Mouse (Mus musculus) spleen, adult 2 months (tissue): ENCODE measurements around the gene Actl6b. TPM values are rescaled to one million over a fixed set of nuclear protein-coding genes. Genes with fewer than 3 reads are reported as not detected.
A peak's percentile ranks its signal among the peaks of the same experiment; 100 is the strongest.

Experiments
- DNase-seq, 2 experiments: peaks; one replicate each; pipeline versions ENCODE4 v3.0.0 to v3.0.0-alpha.2; 2012 to 2021; ENCODE audit warnings: low spot score in 2 of 2, low read depth in 1 of 2
- H3K27ac ChIP-seq: fragments of 200-500 bp; 2 replicates; pipeline ENCODE4 v1.5.1; 2012; ENCODE audit warnings: low read length, inconsistent platforms; ENCODE audit not compliant: insufficient read depth
- H3K27me3 ChIP-seq: fragments of 200-500 bp; 2 replicates; pipeline ENCODE4 v1.6.1; 2012; ENCODE audit warnings: mild to moderate bottlenecking, moderate library complexity, low read length, inconsistent platforms; ENCODE audit not compliant: control insufficient read depth, insufficient read depth
- H3K36me3 ChIP-seq: fragments of 200-500 bp; 2 replicates; pipeline ENCODE4 v1.6.1; 2012; ENCODE audit warnings: mild to moderate bottlenecking, low read length, inconsistent platforms; ENCODE audit not compliant: control insufficient read depth, insufficient read depth
- H3K4me1 ChIP-seq: fragments of 200-500 bp; 2 replicates; pipeline ENCODE4 v1.6.1; 2011; ENCODE audit warnings: inconsistent platforms; ENCODE audit not compliant: control insufficient read depth, insufficient read depth, insufficient read length
- H3K4me3 ChIP-seq: fragments of 200-500 bp; 2 replicates; pipeline ENCODE4 v1.5.1; 2011; ENCODE audit warnings: mild to moderate bottlenecking, inconsistent platforms; ENCODE audit not compliant: insufficient read depth, insufficient read length; ENCODE audit errors: extremely low read depth
- CTCF ChIP-seq: fragments of 200-500 bp; IDR thresholded peaks from 2 replicates; pipeline ENCODE4 v1.5.1; 2011; ENCODE audit warnings: mild to moderate bottlenecking, inconsistent platforms; ENCODE audit not compliant: insufficient read depth, insufficient read length, insufficient replicate concordance; ENCODE audit errors: extremely low read depth
- POLR2A ChIP-seq: fragments of 200-500 bp; IDR thresholded peaks from 2 replicates; pipeline ENCODE4 v1.6.1; 2011; ENCODE audit warnings: low read depth, low read length, inconsistent platforms
- WGBS: fragments of 180-500 bp; shearing (Covaris S2); methylation state at CpG from one replicate; pipeline ENCODE4 v1.1.7; 2018; 5-methylcytosine and 5-hydroxymethylcytosine counted together
- polyA plus RNA-seq: library from polyadenylated mRNA; depleted of rRNA; stranded (reverse); fragments of >200 nt; gene quantifications from 2 replicates; pipeline ENCODE4 v1.2.3, GENCODE M21; 2012

Actl6b gene
- polyA plus RNA-seq, 1 experiment: not detected

DNA sequence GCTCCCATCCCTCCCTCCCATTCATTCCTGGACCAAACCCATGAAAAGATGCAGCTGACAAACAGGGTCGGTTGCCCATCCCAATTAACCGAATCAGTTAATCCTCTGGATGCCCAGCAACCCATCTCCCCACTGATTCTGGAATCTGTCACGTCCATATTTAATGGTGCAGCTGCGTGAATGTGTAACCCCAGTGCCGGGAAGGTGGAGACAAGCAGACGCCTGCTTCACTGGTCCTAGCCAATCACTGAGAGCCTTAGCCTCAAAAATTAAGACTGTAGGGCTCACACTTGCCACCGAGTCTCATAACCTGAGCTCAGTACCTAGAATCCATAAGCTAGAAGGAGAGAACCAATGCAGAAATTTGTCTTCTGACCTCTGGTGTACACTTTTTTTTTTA, 42.6 kb downstream of the Actl6b start:
- H3K4me1 ChIP-seq: peaks cover 12% of the 10 kb centered on the region; the same call in 1 of the 2 replicates
- no peak for DNase-seq
- no peak overlapping the region for H3K4me3 ChIP-seq
- H3K36me3 ChIP-seq: no peaks in the 10 kb centered on the region
- no peak for TF ChIP-seq POLR2A
- TF ChIP-seq CTCF: no peak
- H3K27me3 ChIP-seq: no peaks in the 10 kb centered on the region
- H3K27ac ChIP-seq: no peak overlapping the region
- 89% methylated on average over 7 of the region's 7 CpGs for WGBS

DNA sequence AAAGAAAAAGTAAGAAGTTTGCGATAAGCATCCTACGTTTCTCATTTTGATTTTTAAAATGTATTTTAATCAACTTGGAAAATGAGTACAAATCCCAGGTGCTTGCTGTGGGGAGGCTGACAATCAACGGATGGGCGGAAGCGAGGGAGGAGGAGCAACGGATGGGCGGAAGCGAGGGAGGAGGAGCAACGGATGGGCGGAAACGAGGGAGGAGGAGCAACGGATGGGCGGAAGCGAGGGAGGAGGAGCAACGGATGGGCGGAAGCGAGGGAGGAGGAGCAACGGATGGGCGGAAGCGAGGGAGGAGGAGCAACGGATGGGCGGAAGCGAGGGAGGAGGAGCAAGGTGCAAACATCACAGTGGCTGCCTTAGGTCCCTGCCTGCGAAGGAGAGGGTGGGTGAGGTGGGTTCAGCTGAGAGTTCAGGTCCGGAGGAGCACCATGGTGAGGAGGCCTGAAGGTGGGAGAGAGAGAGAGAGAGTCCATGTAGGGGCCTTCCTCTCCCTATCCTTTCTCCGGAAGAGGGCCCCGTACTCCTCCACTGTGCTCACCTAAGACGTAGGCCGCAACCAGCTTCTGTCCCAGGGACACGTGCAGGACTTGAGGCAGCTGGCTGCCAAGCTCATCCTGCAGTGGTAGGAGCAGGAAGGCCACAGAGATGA, 43.4 kb downstream of the Actl6b start:
- 29% methylated on average over 30 of the region's 30 CpGs for WGBS
- Histone ChIP-seq H3K4me1 (peaks cover 12% of the 10 kb centered on the region; the same call in 1 of the 2 replicates), H3K4me3 (peak overlapping the region; percentile 54), H3K27ac (peak overlapping the region; percentile 55), H3K27me3 (no peaks in the 10 kb centered on the region), H3K36me3 (no peaks in the 10 kb centered on the region)
- peak; percentile 40 to 67 for DNase-seq
- TF ChIP-seq POLR2A: no peak; the same call in 1 of the 2 replicates

DNA sequence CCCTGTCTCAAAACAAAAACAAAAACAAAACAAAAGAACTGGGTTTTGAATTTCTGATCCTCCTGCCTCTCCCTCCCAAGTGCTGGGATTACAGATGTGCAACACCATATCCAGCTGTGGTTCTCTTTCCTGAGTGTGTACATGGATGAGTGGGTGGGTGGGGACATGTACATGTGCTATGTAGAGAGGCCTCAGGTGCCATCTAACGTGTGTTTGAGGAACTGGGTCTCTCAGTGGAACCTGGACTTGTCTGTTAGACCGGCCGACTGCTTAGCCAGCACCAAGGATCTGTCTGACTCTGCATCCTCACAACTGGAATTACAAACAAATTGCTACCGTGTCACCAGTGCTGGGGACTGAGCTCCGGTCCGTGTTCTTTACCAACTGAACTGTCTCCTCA, 44.3 kb downstream of the Actl6b start:
- Histone ChIP-seq H3K27me3 (no peaks in the 10 kb centered on the region), H3K4me1 (peaks cover 16% of the 10 kb centered on the region; the same call in 1 of the 2 replicates), H3K36me3 (no peaks in the 10 kb centered on the region), H3K27ac (no peak overlapping the region), H3K4me3 (no peak overlapping the region)
- WGBS: 77% methylated on average over 6 of the region's 6 CpGs
- no peak for DNase-seq
- no peak for TF ChIP-seq CTCF
- TF ChIP-seq POLR2A: no peak

DNA sequence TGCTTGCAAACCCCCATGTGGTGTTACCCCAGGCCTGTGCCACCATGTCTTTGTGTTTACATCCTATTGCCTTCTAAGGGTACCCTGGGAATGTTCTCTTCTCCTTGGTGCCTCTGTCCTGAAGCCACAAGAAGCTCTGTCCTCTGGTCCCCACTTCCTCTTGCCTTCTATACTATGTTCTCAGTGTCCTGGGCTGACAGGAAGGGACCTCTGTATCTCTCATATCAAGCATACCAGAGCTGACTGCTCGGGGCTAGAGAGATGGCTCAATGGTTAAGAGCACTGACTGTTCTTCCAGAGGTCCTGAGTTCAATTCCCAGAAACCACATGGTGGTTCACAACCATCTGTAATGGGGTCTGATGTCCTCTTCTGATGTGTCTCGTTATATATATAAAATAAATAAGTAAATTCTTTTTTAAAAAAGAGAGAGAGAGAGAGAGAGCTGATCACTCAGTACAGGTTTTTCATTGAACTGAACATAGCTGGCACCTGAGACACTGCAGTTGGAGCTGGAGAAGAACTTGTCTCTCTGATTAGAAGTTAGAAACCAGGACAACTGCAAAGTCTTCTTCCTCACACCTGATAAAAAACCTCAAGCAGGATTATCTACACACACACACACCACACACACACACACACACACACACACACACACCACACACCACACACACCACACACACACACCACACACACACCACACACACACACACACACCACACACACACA, 44.9 kb downstream of the Actl6b start:
- TF ChIP-seq POLR2A (no peak), CTCF (no peak)
- 53% methylated on average over 2 of the region's 2 CpGs for WGBS
- Histone ChIP-seq H3K4me3 (no peak overlapping the region), H3K27ac (no peak overlapping the region), H3K27me3 (no peaks in the 10 kb centered on the region), H3K36me3 (no peaks in the 10 kb centered on the region), H3K4me1 (peaks cover 17% of the 10 kb centered on the region; the same call in 1 of the 2 replicates)
- DNase-seq: no peak

DNA sequence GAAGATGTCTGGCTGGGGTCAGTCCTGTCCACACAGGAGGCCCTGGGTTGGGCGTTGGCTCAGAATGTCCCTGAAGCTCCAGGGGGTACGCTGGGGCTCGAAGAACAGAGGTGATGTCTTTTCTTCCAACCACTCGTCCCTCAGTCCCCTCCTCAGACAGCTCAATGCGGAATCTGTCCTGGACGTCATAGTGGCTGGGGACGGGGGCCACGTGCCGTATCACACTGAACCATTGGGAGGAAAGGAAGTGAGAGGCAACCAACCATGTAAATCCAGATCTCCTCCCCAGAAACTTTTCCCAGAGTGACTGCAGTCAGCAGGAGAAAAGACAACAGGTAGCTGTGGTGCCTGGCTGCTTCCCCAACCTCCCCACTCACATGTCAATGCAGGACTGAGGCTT, 46.3 kb downstream of the Actl6b start:
- Histone ChIP-seq H3K27ac (0 out of 2 replicates have a peak overlapping the region, but pooled peaks have one; percentile 60), H3K36me3 (no peaks in the 10 kb centered on the region), H3K27me3 (no peaks in the 10 kb centered on the region), H3K4me3 (peak overlapping the region; percentile 88), H3K4me1 (peaks cover 17% of the 10 kb centered on the region; the same call in 1 of the 2 replicates)
- TF ChIP-seq CTCF: no peak
- no peak for TF ChIP-seq POLR2A
- DNase-seq: no peak
- WGBS: 26% methylated on average over 9 of the region's 9 CpGs

GRCm38 (mm10) chr5:137600281-137600618, 46.9 kb downstream of the Actl6b start:
- Histone ChIP-seq H3K36me3 (no peaks in the 10 kb centered on the region), H3K27ac (peak overlapping the region; percentile 60), H3K27me3 (no peaks in the 10 kb centered on the region), H3K4me1 (peaks cover 17% of the 10 kb centered on the region; the same call in 1 of the 2 replicates), H3K4me3 (peak overlapping the region; percentile 88)
- WGBS: 1% methylated on average over 19 of the region's 19 CpGs
- no peak for DNase-seq
- TF ChIP-seq CTCF: no peak
